Mouse (Mus musculus): ENCODE measurements at regions not wholly inside any gene's neighbourhood (a gene's known extent, or its start where the extent isn't known, plus 50 kb on each side); places are given as distances from the start of the nearest gene placed in this dataset.

DNA sequence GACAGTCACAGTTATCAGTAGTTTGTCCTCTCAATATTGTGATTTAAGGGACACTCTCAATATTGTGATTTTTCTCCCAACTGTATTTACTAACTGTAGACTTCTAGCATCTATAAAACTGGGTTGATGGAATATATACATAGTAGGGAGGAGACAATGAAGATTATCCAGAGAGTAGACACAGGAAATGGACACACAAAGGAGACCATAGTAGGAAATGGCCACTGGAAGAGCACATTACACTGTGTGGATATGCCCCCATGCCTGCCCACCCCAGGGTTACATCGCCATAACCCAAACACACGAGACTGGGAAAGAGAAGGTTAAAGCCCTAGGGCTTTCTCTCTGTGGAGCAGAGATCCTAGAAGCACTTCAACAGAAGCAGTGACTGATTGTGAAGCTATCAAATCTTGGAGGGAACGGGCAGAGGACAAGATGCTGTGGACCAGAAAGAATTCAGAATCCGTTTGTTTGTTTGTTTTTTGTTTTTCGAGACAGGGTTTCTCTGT lies 71.0 kb upstream of the Cpm start:
- no peak for ATAC-seq (ENCODE audit: low FRiP score, low read depth)
- whole genome bisulfite sequencing = 82% methylated on average over 5 of the region's 5 CpGs
- H3K9me3 ChIP-seq = no peaks in the 10 kb centered on the region
- H3K9ac ChIP-seq = no peak overlapping the region
- H3K27me3 ChIP-seq (replicated peaks) = no peaks in the 10 kb centered on the region
- no peak overlapping the region for H3K27ac ChIP-seq
- no peak overlapping the region for H3K4me3 ChIP-seq
- no peak overlapping the region for H3K4me2 ChIP-seq (replicated peaks)
- H3K36me3 ChIP-seq = no peaks in the 10 kb centered on the region
- peaks cover 6% of the 10 kb centered on the region for H3K4me1 ChIP-seq

DNA sequence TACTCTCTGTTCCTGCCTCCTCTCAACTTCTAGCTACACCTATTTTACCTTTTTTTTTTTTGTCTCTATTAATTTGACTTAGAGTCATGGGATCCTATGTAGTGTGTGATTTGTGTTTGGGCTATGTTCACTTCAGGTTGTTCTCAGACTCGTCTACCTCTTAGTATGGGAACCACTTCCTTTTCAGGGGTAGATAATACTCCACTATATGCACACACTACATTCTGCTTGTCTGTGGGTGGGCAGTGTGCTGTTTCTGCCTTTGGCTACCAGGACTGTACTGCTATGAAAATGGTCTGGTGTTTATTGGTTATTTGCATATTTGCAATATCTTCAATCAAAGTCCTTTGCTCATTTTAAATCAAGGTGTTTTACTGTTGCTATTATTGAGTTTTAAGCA lies 71.6 kb upstream of the Cpm start:
- Histone ChIP-seq H3K9me3 (no peaks in the 10 kb centered on the region), H3K4me1 (peaks cover 6% of the 10 kb centered on the region), H3K4me2 (replicated peaks) (no peak overlapping the region), H3K4me3 (no peak overlapping the region), H3K27me3 (replicated peaks) (no peaks in the 10 kb centered on the region), H3K36me3 (no peaks in the 10 kb centered on the region), H3K27ac (no peak overlapping the region), H3K9ac (no peak overlapping the region)
- ATAC-seq (ENCODE audit: low FRiP score, low read depth) = no peak
- WGBS = 89% methylated on average over 1 of the region's 1 CpGs

- H3K27ac ChIP-seq = no peak overlapping the region
- H3K4me3 ChIP-seq = no peak overlapping the region
- H3K4me2 ChIP-seq (replicated peaks) = no peak overlapping the region
- WGBS = 81% methylated on average over 14 of the region's 14 CpGs
- no peak for ATAC-seq (ENCODE audit: low FRiP score, low read depth)
- H3K4me1 ChIP-seq = peaks cover 6% of the 10 kb centered on the region
- H3K9ac ChIP-seq = no peak overlapping the region
- H3K36me3 ChIP-seq = no peaks in the 10 kb centered on the region
- no peaks in the 10 kb centered on the region for H3K9me3 ChIP-seq
- H3K27me3 ChIP-seq (replicated peaks) = no peaks in the 10 kb centered on the region
These were observed 72.3 kb upstream of the Cpm start for GRCm38 (mm10) chr10:117556851-117557542.

DNA sequence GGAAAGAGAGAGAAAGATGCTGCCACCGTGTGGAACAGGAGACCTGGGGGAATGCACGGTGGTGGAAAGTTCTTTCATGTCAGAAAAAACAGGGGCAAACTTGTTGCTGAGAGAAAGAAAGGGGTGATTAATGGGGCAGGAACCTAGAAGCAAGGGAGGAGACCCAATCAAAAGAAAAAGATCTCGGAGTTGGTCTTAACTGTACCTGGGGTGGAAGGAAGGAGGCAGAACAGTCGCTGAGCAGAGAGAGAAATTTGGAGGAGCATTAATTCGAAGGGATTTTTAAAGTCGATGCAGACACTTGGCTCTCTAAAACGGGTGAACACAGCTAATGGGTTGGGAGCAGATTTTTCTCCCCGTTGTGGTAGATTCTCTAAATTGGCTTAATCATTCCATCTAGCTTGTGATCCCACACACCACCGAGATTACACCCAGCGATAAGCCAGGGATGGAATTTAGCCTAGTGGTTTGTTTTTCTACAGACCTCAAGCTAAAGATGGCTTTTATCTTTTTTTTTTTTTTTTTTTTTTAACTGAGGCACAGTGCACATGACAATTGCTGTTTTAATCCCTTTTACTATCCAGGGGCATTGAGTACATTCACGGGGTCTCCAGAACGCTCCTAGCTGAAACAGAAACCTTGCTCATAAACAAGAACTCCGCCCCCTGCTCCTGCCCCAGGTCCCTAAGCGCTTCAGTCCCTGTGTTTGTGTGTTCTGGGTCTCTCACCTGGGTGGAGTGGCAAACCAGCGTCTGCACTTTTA lies 73.1 kb upstream of the Cpm start:
- H3K36me3 ChIP-seq = no peaks in the 10 kb centered on the region
- 52% methylated on average over 15 of the region's 15 CpGs for whole genome bisulfite sequencing
- H3K4me1 ChIP-seq = peaks cover 6% of the 10 kb centered on the region
- H3K4me2 ChIP-seq (replicated peaks) = no peak overlapping the region
- H3K9me3 ChIP-seq = no peaks in the 10 kb centered on the region
- no peak overlapping the region for H3K9ac ChIP-seq
- H3K4me3 ChIP-seq = no peak overlapping the region
- H3K27me3 ChIP-seq (replicated peaks) = no peaks in the 10 kb centered on the region
- no peak for ATAC-seq (ENCODE audit: low FRiP score, low read depth)
- H3K27ac ChIP-seq = no peak overlapping the region

- Histone ChIP-seq H3K9ac (no peak overlapping the region), H3K4me3 (no peak overlapping the region), H3K36me3 (no peaks in the 10 kb centered on the region), H3K4me2 (replicated peaks) (no peak overlapping the region), H3K9me3 (no peaks in the 10 kb centered on the region), H3K27ac (no peak overlapping the region), H3K4me1 (peaks cover 6% of the 10 kb centered on the region), H3K27me3 (replicated peaks) (no peaks in the 10 kb centered on the region)
- no peak for ATAC-seq (ENCODE audit: low FRiP score, low read depth)
- WGBS = 90% methylated on average over 10 of the region's 10 CpGs
These were observed 73.8 kb upstream of the Cpm start for GRCm38 (mm10) chr10:117555542-117555941.

- Histone ChIP-seq H3K9ac (no peak overlapping the region), H3K27me3 (replicated peaks) (no peaks in the 10 kb centered on the region), H3K4me3 (no peak overlapping the region), H3K27ac (no peak overlapping the region), H3K4me1 (peaks cover 5% of the 10 kb centered on the region), H3K36me3 (no peaks in the 10 kb centered on the region), H3K4me2 (replicated peaks) (no peak overlapping the region), H3K9me3 (no peaks in the 10 kb centered on the region)
- ATAC-seq (ENCODE audit: low FRiP score, low read depth) = no peak
- 79% methylated on average over 8 of the region's 8 CpGs for WGBS
These were observed 74.3 kb upstream of the Cpm start for GRCm38 (mm10) chr10:117555044-117555443.

GRCm38 (mm10) chr10:117554533-117554932 lies 74.8 kb upstream of the Cpm start:
- no peak for ATAC-seq (ENCODE audit: low FRiP score, low read depth)
- H3K9me3 ChIP-seq = no peaks in the 10 kb centered on the region
- no peaks in the 10 kb centered on the region for H3K36me3 ChIP-seq
- H3K27me3 ChIP-seq (replicated peaks) = no peaks in the 10 kb centered on the region
- H3K4me2 ChIP-seq (replicated peaks) = no peak overlapping the region
- no peak overlapping the region for H3K27ac ChIP-seq
- 47% methylated on average over 6 of the region's 6 CpGs for WGBS
- no peaks in the 10 kb centered on the region for H3K4me1 ChIP-seq
- no peak overlapping the region for H3K9ac ChIP-seq
- H3K4me3 ChIP-seq = no peak overlapping the region

DNA sequence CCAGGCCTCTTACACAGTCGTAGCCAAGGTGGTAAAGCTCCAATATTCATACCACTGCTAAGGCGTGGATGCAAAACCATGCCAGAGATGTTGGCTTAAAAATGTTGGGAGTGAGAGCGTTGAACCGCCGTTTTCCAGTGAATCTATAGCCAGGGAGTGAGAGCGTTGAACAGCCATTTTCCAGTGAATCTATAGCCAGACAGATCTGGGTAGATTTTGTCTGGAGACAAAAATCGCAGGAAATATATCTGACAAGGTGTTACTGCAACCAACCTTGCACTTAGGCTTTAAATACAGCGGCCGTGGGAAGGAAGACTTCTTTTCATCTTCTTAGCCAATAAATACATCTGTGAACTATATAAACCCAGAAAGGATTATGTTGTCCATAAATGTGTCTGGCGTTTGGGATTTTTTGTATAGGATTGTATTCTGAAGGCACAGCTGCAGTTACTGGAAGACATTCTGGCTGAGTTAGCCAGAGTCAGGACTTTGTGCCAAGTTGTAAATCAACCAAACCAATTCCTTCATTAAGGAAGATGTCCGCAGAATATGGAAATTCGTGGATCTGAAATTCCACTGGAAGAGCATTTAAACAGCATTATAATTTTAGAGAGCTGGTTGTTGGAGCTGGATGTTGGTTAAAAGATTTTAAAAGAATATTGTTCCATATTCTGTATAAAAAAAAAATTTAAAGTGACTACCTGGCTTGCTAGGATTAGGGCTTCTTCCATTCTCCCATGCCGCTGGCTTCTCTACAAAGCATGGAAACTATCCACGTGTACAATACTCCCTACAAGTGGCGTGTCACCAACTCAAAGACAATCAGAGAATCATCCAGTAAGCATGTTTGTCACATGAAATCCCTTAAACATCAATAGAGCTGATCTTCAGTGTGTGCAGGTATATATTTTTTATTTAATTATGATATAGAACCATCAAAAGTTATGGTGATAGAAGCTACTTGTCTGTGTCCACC lies 75.8 kb upstream of the Cpm start:
- H3K4me2 ChIP-seq (replicated peaks) = no peak overlapping the region
- H3K4me1 ChIP-seq = no peaks in the 10 kb centered on the region
- no peak overlapping the region for H3K4me3 ChIP-seq
- no peaks in the 10 kb centered on the region for H3K36me3 ChIP-seq
- no peaks in the 10 kb centered on the region for H3K9me3 ChIP-seq
- H3K27me3 ChIP-seq (replicated peaks) = no peaks in the 10 kb centered on the region
- 88% methylated on average over 15 of the region's 15 CpGs for whole genome bisulfite sequencing
- no peak overlapping the region for H3K27ac ChIP-seq
- no peak for ATAC-seq (ENCODE audit: low FRiP score, low read depth)
- no peak overlapping the region for H3K9ac ChIP-seq

GRCm38 (mm10) chr10:117552049-117552652 lies 77.1 kb upstream of the Cpm start:
- no peak overlapping the region for H3K27ac ChIP-seq
- no peak overlapping the region for H3K4me3 ChIP-seq
- H3K36me3 ChIP-seq = no peaks in the 10 kb centered on the region
- WGBS = 93% methylated on average over 9 of the region's 9 CpGs
- no peak overlapping the region for H3K4me2 ChIP-seq (replicated peaks)
- H3K9me3 ChIP-seq = no peaks in the 10 kb centered on the region
- H3K27me3 ChIP-seq (replicated peaks) = no peaks in the 10 kb centered on the region
- no peak for ATAC-seq (ENCODE audit: low FRiP score, low read depth)
- H3K4me1 ChIP-seq = no peaks in the 10 kb centered on the region
- H3K9ac ChIP-seq = no peak overlapping the region

DNA sequence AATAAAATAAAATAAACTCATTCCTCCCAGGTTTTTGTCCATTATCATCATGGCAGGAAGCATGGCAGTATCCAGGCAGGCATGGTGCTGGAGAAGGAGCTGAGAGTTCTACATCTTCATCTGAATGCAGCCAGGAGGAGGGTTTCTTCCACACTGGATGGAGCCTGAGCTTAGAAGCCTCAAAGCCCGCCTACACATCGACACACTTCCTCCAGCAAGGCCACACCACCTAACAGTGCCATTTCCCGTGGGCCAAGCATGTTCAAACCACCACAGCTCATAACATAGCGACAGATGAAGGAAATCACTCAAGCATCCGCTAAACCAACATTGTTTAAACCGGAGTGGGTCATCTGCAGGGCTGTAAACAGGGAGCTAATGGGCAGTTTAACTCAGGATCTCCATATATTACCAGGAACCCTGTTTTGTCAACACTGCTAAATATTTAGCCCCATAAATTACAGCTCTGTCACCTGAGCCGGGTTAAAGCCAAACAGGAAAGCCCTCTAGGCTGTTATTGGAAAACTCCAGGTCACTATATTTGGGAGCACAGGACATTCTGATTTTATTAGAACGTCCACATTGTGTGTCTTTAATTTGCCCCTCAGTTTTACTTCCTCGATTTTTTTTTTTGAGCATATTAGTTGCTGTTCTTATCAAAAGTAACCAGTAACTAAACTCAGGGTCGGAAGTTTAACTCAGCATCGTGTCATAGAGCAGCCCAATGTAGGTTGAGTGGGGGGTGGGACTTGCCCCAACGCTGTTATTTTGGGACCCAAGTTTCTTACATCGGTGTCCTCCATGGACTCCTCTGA lies 77.9 kb upstream of the Cpm start:
- Histone ChIP-seq H3K4me3 (no peak overlapping the region), H3K9ac (no peak overlapping the region), H3K36me3 (no peaks in the 10 kb centered on the region), H3K27me3 (replicated peaks) (no peaks in the 10 kb centered on the region), H3K27ac (no peak overlapping the region), H3K9me3 (no peaks in the 10 kb centered on the region), H3K4me2 (replicated peaks) (no peak overlapping the region), H3K4me1 (no peaks in the 10 kb centered on the region)
- WGBS = 86% methylated on average over 13 of the region's 13 CpGs
- no peak for ATAC-seq (ENCODE audit: low FRiP score, low read depth)

- Histone ChIP-seq H3K4me1 (no peaks in the 10 kb centered on the region), H3K9me3 (no peaks in the 10 kb centered on the region), H3K4me3 (no peak overlapping the region), H3K36me3 (no peaks in the 10 kb centered on the region), H3K9ac (no peak overlapping the region), H3K27ac (no peak overlapping the region), H3K4me2 (replicated peaks) (no peak overlapping the region), H3K27me3 (replicated peaks) (no peaks in the 10 kb centered on the region)
- 87% methylated on average over 16 of the region's 16 CpGs for WGBS
- no peak for ATAC-seq (ENCODE audit: low FRiP score, low read depth)
These were observed 79.3 kb upstream of the Cpm start for GRCm38 (mm10) chr10:117549854-117550605.

Data from neural tube, embryonic 12.5 days (tissue).